Comparison of ENCODE assay signal across 12 mouse cellular contexts in the genomic region with DNA sequence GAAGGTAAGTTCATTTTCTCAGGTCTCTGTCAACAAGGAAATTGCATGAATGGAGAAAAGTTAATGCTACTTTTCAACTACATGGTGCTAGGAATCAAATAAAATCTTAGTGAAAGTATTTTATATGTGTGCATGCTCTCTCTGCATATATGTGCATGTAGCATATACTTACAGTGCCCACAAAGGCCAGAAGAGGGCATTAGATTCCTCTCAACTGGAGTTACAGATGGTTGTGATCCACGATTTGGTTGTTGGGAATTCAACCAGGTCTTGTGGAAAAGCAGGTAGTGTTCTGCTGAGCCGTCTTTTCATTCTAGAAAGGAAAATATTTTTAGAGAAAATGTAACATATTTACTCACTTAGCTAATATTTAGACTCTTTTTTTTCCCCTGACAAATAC.
DNase-seq lines count a peak whose midpoint lies in the region; ATAC-seq and TF ChIP-seq lines count a peak whose summit lies in the region.
"Had no signal": no experiment of that assay in that cellular context is flagged by ENCODE, and none has a peak within 500 bp of the region (broad histone marks: within the 10 kb centered on the region; RNA-seq: fewer than 3 reads in every experiment).

No protein-coding gene starts in this region.

- WGBS in hindbrain, postnatal 0 days: 79% methylated on average over 2 of the region's 2 CpGs
- WGBS in hindbrain, embryonic 11.5 days: 82% methylated on average over 2 of the region's 2 CpGs

- no peak overlapping the region for H3K9ac ChIP-seq in hindbrain, postnatal 0 days (replicated peaks; ENCODE audit: low read length)
- H3K9ac ChIP-seq in hindbrain, embryonic 11.5 days (ENCODE audit: low read depth, low read length): no peak overlapping the region
- H3K9ac ChIP-seq: limb, embryonic 12.5 days had no signal

- peaks cover 46% of the 10 kb centered on the region for H3K36me3 ChIP-seq in hindbrain, postnatal 0 days (ENCODE audit: insufficient read depth, low read length)
- H3K36me3 ChIP-seq in hindbrain, embryonic 11.5 days (ENCODE audit: control insufficient read depth, insufficient read depth, low read length): peaks cover 6% of the 10 kb centered on the region
- peaks cover 83% of the 10 kb centered on the region for H3K36me3 ChIP-seq in E14TG2a.4 (ENCODE audit: insufficient read depth, low read length)

- no peak for DNase-seq in hindbrain, postnatal 0 days (ENCODE audit: low spot score)
- no peak for DNase-seq in hindbrain, embryonic 11.5 days (ENCODE audit: low spot score)
- peak; percentile 28 for DNase-seq in 416B (ENCODE audit: low read depth)
- no peak for DNase-seq in right cerebral cortex, postnatal 4 days
- no peak for DNase-seq in gastrocnemius, adult 8-10 months (ENCODE audit: low spot score in 2 of 2)
- DNase-seq: cerebellum, adult 2 months; kidney, adult 11 months; kidney, postnatal 36 days had no signal

- H3K9me3 ChIP-seq in hindbrain, postnatal 0 days (ENCODE audit: low read length): no peaks in the 10 kb centered on the region
- H3K9me3 ChIP-seq in hindbrain, embryonic 11.5 days (ENCODE audit: control insufficient read depth, low read length): no peaks in the 10 kb centered on the region
- H3K9me3 ChIP-seq in E14TG2a.4 (ENCODE audit: low read length): no peaks in the 10 kb centered on the region
- H3K9me3 ChIP-seq: limb, embryonic 12.5 days had no signal

- ATAC-seq in hindbrain, postnatal 0 days: no peak
- ATAC-seq in hindbrain, embryonic 11.5 days (ENCODE audit: low FRiP score): no peak
- 0 out of 2 replicates have a peak, but pooled peaks have one; percentile 31 for ATAC-seq in megakaryocyte progenitor cell, adult 5-6 weeks (replicated peaks; ENCODE audit: poor library complexity)

- H3K27me3 ChIP-seq in hindbrain, postnatal 0 days (ENCODE audit: insufficient read depth, low read length): no peaks in the 10 kb centered on the region
- no peaks in the 10 kb centered on the region for H3K27me3 ChIP-seq in hindbrain, embryonic 11.5 days (ENCODE audit: control insufficient read depth, insufficient read depth, low read length)
- H3K27me3 ChIP-seq in E14TG2a.4 (ENCODE audit: insufficient read depth, low read length): no peaks in the 10 kb centered on the region
- H3K27me3 ChIP-seq: limb, embryonic 12.5 days had no signal

- 0 out of 2 replicates have a peak, but pooled peaks have one; percentile 10 for TF ChIP-seq CTCF in hindbrain, postnatal 0 days (IDR thresholded peaks at IDR 0.05; ENCODE audit: low read depth)
- TF ChIP-seq CTCF in E14TG2a.4 (conservative IDR thresholded peaks at IDR 0.05; ENCODE audit: low read length): peak; percentile 15; the same call in 1 of the 2 replicates

- no peak overlapping the region for H3K27ac ChIP-seq in hindbrain, postnatal 0 days
- no peak overlapping the region for H3K27ac ChIP-seq in hindbrain, embryonic 11.5 days (ENCODE audit: low read depth, low read length)
- H3K27ac ChIP-seq: limb, embryonic 12.5 days had no signal

- no peaks in the 10 kb centered on the region for H3K4me1 ChIP-seq in hindbrain, postnatal 0 days (ENCODE audit: insufficient read depth, low read length)
- no peaks in the 10 kb centered on the region for H3K4me1 ChIP-seq in hindbrain, embryonic 11.5 days (replicated peaks; ENCODE audit: control insufficient read depth, insufficient read depth, low read length)
- H3K4me1 ChIP-seq in E14TG2a.4 (replicated peaks; ENCODE audit: low read depth, low read length): no peaks in the 10 kb centered on the region
- H3K4me1 ChIP-seq: limb, embryonic 12.5 days had no signal

- no peak overlapping the region for H3K4me3 ChIP-seq in hindbrain, postnatal 0 days (ENCODE audit: low read length)
- no peak overlapping the region for H3K4me3 ChIP-seq in hindbrain, embryonic 11.5 days (ENCODE audit: low read depth, low read length)
- no peak overlapping the region for H3K4me3 ChIP-seq in E14TG2a.4 (replicated peaks; ENCODE audit: low read length)
- H3K4me3 ChIP-seq: limb, embryonic 12.5 days; myocyte had no signal

- H3K4me2 ChIP-seq in hindbrain, postnatal 0 days (ENCODE audit: low read depth, low read length): no peak overlapping the region
- no peak overlapping the region for H3K4me2 ChIP-seq in hindbrain, embryonic 11.5 days (replicated peaks; ENCODE audit: low read depth, low read length)
- H3K4me2 ChIP-seq: limb, embryonic 12.5 days had no signal
